Mouse (Mus musculus) adipocyte (in vitro differentiated cells): ENCODE data around the gene Rin3.
A peak's percentile ranks its signal among the peaks of the same experiment; 100 is the strongest.

Source experiments
- DNase-seq: peaks from one replicate; pipeline ENCODE4 v3.0.0-alpha.2; 2016; ENCODE audit warnings: low spot score

The Rin3 gene

DNA sequence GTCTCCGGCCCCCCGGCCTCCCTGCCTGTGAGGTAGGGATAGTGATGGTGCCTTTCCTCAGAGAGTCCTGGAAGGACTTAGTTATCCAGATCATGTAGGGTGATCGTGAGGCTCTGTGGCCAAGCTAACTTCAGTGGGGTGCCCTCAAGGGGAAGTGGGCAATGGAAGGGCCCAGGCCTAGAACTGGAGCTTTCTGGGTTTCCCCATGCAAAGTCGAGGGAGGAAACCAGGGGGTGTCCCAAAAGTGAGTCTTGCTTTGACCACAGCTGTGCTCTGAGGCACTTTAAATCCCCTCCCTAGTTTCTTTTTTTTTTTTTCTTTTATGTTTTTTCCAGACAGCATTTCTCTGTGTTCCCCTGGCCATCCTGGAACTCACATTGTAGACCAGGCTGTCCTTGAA is 47.3 kb downstream of the Rin3 start:
- DNase-seq = no peak

DNA sequence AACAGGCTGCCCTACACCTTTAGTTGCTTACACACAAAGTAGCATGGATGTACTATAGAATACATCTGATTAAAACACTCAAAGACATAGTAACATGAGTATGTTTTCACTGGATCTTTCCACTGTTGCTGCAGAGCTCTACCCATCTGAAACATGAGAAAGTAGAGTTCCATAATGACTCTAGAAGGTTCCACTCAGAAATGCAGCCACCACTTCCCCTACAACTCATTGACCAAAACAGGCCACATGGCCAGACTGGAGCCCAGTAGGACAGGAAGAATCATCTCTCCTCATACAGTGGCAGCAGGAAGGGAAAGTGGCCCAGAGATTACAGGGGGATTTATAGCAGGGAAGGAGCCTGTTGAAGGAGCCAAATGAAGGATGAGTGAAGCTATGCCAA is 47.9 kb downstream of the Rin3 start:
- no peak for DNase-seq

DNA sequence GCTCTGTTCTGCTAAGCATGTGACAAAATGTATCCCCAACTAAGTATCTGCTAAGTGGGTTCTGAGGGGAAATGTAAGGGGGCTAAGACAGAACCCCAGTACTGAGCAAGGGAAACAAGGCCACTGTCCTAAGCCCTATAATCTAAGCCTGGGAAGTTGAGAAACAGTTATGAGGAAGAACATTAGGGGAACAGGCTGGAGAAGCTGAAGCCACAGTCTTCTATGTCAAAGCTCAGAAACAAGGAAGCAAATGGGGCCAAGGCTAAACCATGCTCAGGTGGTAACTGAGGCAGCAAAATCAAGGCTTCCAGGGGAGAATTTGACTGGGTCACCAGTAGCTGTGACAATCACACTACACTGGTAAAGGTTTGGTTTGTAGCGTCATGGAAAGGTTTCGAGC is 50.3 kb downstream of the Rin3 start:
- no peak for DNase-seq

DNA sequence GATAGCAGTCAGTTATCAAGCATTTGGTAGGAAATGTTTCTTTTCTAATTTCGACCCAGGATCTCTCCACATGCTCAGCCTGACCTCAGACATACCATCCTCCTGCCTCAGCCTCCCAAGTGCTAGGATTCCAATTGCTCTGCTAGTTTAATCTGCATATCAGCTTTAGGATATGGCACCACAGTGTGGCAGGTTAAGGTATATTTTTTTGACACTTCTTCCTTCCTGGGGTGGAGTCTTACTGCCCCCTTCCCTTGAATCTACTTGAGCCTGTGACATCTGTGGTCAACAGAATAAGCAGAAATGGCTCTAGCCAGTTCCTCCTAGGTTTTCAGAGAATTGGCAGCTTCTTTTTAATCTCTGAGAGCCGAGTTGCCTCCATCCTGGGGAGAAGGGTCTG is 56.2 kb downstream of the Rin3 start:
- DNase-seq = peak; percentile 34

DNA sequence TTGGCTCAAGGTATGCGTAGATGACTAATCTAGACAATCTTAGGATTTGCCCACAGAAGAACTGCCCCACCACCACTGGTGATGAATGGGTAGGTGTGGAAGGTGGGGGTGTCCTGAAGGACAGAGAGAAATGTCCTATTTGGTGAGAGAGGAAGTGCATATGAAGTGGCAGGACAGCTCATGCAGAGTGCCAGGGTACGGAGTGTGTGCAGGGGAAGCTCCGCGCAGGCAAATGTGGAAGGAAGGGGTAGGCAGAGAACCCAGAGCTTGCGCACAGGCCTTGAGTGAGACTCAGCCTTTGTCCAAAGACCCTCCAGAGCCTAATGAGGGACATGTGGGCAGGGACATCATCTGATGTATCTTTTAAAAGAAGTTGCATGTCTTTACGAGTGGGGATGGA is 57.6 kb downstream of the Rin3 start:
- no peak for DNase-seq

DNA sequence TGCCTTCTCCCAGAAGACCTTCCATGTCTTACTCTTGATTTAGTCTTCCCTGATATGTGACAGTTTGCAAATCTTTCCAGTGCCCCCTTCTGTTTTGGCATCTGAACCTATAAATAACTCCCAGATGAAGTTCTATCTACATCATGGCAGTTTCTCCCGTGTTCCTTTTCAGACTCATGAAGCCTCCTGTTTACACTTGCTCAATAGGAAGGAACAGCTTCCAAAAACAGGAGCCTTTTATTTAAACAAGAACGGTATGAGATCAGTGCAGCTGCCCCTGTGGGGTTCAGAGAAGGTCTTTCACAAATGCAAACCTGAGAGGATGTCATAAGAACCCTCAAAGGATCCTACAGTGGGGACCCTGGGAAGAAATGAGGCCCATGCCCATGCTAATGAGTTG is 59.3 kb downstream of the Rin3 start:
- DNase-seq = no peak

DNA sequence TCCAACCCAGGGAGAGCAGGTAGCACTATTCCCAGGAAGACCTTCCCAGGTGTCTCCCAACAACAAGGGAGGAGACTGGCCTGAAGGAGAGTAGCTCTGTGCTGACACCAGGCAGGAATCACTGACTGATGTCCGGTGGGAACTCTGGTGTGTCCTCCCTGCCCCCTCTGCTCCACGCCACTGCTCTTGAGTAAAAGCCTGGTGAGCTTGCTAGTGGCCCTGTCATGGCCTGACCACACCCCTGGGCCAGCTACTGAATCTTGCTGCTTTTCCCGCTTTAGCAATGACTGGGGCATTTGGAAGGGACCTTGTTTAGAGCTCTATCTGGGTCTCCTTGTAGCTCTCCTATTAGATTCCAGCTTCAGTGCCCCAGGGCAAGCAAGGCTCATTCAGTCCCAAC is 59.8 kb downstream of the Rin3 start:
- no peak for DNase-seq

DNA sequence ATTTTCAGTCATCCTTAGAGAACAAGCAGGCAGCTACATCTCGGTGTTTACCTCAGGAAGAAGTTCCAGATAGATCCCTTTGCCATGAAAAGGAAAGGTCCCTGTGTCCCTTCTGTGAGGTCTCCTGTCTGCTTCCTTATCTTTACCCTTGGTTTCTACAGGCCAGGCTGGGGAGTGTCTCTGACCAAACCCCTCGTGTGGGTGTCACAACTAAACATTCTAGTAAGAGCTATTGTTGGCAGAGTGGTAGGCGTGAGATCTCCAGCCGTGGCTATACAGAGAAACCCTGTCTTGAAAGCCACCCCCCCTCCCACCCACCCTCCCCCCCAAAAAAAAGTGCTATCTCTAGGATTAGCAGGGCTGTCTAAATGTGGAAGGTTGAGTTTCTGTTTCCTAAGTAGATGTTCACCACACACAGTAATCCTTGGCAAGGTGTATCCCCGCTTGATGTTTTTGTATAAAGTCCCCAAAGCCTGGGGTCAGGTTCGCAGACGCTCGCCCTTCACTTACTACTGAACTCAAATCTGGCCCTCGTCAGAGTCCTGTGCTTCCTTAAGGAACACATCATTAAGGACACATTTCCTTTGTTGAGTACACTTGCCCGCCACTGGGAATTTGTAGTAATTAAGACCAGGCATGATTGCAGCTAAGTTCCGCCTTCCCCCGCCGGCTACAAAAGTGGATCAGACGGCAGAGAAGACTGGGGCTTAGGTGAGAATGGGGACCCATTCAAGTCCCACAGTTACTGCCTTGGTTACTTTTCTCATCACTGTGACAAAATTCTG is 62.4 kb downstream of the Rin3 start:
- no peak for DNase-seq

DNA sequence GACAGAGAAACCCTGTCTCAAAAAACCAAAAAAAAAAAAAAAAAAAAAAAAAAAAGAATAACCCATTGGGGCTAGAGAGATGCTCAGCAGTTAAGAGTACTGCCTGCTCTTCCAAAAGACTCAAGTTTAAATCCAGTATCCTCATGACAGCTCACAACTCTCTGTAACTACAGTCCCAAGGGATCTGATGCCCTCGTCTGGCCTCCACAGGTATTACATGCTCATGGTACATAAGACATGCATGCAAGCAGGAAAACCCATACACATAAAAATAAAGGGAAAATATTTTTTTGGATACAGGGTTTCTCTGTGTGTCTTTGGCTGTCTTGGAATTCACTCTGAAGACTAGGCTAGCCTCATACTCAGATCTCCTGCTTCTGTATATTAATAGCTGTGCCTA is 63.7 kb downstream of the Rin3 start:
- peak; percentile 57 for DNase-seq

DNA sequence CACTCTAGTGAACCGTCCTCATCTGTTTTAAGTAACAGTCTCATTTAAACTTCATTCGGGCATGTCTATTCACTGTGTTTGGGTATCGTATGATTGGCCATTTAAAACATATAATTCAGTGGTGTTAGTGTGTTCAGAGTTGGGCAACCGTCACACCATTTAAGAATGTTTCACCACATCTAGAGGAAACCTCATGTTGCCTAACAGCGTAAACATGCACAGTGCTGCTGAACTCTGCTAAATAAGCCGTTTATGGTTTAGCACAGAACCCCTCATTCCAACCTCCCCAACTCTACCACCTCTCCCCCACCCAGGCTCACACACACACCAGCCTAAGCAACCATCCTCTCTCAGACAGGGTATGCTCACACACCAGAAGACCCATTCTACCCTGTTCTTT is 65.6 kb downstream of the Rin3 start:
- DNase-seq = no peak

DNA sequence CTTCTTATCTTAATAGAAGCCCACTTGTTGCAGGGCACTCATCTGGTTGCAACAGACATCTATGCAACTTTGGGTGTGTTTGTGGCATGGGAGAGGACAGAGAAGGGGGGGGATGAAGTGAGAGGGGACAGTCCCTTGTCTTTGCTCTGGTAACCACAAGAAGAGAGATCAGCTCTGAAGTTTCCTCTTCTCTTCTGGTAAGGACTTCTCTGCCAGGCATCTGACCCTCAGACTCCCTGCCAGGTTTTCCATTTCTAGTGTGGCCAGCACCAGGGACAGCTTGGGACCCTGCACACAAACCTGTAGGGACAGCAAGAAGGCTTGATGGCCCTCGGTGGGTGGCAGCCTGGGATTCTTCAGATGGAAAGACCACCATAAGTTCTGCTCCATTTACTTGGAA is 68.1 kb downstream of the Rin3 start:
- no peak for DNase-seq

DNA sequence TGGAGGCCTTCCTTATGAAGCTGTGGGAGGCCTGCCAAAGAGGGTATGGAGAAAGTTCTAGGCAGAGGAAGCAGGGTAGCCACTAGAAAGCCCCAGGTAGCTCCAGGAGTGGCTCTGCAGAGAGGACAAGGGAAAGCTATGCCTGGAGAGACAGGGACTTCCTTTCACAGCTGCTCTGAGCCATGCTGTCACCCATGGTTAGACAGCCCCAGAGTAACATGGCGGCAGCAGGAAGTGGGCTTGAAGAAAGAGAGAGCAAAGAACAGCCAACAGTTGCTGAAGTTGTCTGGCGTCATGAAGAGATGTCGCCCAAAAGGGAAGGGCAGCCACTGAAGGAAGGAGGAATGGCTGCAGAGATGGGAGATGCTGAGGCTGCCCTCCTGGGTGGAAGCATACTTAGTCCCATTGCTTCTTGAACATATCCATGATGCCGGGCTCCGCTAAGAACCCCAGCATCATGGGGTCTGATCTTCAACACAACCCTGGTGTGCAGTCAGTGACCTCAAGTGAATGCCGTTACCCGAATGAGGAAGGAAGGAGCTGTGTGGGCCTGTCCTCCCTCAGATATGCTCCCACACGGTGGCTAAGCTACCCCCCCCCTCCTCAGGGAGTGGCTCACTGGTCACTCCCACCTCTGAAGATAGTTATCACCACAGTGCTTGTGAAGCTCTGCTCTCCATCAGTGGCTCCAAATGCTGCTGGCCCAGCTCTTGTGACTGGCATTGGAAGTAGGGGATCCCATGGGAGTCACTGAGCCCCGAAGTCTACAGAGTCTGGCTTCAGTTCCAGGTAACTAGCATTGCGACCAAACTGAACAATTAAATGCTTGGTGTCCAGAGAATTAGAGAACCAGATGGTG is 71.5 kb downstream of the Rin3 start:
- DNase-seq = no peak

DNA sequence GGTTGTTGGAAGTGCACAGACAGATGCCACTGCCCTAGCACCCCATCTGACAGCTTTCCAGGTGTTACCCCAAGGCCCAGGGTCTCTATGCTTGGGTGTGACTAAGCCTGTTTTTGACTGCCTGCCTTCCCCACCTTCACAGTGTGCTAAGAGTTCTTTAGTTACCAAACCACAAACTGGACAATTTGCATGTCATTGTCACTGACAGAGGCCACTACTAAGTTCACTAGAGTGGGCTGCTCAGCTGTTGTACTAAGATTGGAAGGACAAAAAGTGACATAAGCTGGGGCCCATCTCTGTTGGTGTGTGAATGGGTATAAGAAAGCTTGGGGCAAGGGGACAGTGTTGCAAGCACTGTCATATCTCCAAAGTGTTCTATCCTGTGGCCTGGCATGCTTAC is 72.9 kb downstream of the Rin3 start:
- DNase-seq = peak; percentile 28

DNA sequence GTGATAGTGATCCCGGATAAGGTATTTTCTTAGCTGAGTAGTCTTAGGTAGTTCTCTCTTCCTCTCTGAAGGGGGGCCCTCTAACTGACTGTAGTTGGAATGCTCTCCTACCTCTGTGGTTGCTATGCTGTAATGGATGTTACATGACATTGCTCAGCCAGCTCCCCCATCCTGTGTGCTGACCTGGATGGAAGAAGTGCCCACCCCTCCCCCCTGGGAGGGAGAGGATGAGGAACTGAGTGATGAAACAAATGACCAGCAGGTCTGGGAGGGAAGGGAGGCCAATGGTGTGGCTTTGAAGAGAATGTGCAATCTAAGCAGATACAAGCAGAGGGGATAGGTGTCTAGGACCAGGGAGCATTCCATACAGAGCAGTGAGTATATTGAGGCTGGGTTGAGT is 73.9 kb downstream of the Rin3 start:
- no peak for DNase-seq

DNA sequence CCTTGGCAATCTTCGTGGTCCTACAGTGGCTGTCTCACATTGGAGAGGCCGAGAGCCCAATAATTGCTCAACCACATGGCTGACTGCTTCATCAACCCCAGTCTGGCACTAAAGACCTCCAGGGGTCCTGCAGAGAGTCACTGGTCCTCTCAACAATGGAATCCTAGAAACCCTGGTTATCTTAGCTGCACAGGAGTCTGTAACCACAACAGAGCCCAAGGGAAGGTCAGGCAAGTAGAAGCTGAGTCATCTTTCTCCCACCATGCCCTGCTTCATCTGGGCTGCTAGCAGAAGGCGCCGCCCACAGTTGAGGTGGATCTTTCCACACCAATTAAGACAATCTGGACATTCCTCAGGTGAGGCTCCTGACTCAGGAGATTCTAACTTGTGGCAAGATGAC is 76.5 kb downstream of the Rin3 start:
- DNase-seq = no peak

DNA sequence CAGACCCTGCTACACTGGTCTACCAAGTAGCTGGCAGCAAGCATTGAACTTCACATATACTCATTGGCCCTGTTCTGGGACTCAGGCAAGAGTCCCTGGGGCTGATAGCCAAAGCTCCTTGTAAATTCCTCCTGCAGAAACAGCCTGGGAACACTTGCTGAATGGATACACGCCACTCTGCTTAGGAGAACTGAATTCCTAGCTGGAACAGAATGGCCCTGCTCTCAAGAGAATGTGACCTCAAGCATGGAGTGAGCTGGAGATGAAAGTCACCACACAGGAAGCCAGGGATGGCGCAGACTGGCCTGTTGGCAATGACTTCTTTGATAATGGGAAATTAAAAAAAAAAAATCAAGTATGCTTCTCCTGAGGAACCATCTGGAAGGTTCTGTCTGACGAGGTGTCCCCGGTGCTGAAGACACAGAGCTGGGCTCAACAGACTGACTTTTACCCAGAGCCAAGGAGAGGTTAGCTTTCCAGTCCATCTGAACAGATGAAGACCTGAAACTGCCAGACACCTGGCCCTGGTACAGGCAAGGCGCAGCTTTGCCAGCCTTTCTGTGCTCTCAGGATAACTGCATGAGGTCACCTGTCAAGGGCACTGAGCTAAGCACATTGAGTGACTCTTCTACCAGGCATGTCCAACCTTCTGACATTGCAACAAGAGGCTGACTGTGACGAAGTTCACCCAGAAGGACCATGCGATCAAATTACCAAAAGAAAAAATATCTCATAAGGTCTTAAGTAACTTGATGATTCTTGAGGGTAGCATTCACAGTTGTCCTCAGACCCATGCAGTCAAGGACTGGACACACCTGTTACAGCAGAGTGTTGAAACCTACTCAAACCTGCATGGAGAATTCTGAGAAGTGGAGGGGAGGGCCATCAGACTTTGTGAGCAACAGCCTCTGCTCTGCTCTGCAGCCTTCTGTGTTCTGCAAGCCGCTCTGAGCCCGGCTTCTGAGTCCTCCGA is 78.6 kb downstream of the Rin3 start:
- peak; percentile 17 for DNase-seq

DNA sequence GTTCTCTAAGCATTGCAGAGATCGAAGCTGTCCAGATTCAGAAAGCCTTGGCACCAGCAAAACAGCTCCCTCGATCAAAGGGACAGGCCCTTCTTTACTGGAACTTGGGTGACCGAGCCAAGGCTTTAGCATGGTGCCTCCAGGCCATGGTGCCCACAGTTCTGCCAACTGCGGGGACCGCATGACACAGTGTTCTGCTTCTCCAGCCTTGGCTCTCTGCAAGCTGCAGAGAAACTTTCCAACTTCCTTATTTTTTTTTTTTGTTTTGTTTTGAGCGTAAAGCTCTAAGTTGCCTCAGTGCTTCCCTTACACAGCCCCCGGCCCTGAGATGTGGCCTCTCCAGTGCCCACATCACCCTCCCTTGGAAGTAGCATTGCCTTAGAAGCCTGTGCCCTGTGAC is 82.2 kb downstream of the Rin3 start:
- peak; percentile 5 for DNase-seq

DNA sequence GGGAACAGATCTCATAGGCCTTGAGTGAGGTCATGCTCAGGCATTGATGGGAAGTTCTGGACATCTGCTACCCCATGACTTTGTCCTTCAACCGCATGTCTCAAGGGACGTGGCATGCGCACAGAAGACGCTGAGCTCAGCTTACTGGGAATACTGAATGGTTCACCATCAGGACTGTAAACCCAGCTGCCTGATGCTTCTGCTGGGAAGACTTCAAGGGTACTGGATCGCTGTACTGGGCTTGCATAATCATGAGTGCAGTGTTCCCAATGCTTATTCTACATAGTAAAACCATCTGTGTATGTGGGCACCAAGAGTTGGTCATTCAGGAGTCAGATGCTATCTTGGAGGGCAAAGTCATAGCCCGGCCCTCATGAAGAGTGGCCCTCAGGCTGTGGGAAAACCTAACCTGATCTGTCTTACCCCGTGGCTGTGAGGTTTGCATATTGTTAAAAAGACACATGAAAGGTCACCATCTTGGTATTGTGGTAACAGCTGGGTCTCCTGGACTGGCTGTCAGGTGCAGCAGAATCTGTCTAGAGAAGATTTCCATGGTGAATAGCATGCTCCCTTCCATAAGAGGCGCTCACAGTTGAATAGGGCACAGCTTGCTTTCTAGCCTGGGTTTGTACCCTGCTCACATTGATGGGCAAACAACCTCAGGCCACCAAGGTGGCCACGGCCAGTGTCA is 83.4 kb downstream of the Rin3 start:
- DNase-seq = no peak

DNA sequence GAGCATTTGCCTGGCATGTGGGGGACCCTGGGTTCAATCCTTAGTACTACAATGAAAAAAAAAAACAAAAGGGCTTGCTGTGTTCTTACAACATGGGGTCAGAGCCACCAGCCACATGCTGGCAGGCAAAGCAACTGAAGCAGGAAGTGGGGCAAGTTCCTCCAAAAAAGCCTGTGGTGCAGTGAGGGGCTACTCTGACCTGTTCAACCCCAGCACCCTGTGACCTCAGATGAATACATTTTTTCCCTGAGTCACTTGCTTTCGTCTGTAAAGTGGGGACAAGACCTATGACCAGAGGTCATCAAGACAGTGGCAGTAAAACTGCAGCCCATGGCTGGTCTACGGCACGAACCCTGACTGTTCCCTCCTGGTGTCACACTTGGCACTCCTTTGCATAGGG is 84.2 kb downstream of the Rin3 start:
- no peak for DNase-seq

DNA sequence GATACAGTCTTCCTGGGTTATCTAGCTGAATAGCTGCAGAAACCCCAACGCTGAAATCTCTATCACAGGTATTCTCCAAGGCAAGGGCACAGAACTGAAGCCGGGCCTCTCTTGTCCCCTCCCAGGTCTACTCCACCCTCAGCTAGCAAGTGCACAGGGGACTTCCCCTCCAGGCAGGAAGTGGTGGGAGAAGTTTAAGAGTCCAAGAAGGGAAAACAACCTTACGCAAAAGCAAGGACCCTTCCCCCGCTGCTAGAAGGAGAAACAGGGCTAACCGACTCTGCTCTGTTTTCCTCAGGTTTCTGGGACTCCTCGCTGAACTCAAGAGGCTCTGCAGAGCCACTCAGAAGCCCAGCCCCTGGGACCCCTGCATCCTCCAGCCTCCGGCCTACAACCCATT is 85.2 kb downstream of the Rin3 start:
- DNase-seq = no peak

DNA sequence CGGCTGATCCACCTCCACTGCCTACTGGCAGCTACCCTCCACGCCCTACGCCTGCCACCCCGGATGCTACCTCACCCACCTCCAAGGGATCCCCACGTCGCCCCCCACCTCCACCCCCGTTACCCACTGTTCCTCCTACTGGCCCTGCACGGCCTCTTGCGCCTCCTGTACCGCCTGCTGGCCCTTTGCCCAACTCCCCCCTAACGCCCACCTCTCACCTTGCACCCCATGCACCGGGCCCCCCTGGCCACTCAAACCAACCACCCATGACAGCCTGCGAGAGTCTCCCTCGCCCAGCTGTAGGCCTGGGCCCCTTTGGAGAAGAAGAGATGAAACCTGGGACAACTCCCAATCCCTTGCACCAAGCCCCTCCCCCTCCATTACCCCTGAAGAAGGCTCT is 85.7 kb downstream of the Rin3 start:
- DNase-seq = no peak
